Mouse (Mus musculus) megakaryocyte, adult 5-6 weeks (primary cell): ENCODE results near the gene Slc9a7. TPM values are rescaled to one million over a fixed set of nuclear protein-coding genes. Genes with fewer than 3 reads are reported as not detected.

Experiments used
- ATAC-seq: 2 replicates; pipeline ENCODE4 v1.8.0; 2016; ENCODE audit warnings: mild to moderate bottlenecking, inconsistent platforms; ENCODE audit not compliant: poor library complexity, severe bottlenecking
- total RNA-seq, 2 experiments: library from RNA; stranded (forward) in 1 of 2; stranded (reverse) in 1 of 2; fragments of 153-499, 151-499 nt in 1 of 2; fragments of 221-1000, 200-1000 nt in 1 of 2; gene quantifications; 2 replicates each; pipeline versions ENCODE4 v1.2.3 to v1.2.4; 2015 to 2017

The Slc9a7 gene
- total RNA-seq, 2 experiments from 2014 or later, result 7.3 to 10.0 TPM

DNA sequence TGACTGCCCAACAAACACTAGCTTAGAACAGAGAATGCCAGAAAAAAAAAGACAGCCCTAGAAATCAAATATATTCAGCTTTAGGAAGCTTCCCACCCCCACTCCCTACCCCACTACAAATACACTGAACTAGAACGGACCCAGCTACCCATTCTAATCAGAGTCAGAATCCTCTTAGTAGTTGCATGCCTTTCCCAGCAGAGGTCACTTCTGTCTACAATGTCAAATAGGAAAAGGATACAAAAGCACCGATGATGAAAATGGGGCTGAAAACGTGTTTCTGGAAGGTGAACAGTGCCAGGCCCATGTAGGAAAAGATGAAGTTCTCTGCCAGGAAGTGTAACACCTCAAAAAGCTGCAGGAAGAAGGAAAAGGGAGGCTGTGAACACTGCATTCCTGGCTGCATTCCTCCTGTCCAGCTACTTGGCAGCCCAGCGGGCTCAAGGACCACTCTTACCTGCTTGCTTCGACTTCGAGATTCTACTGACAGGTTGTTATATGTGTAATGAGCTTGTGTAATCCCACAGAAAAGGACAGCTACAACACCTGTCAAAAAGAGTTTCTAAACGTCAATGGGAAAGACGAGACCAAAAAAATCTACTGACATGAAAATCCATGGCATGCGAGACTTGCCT lies 129.8 kb downstream of the Slc9a7 start:
- ATAC-seq, result no peak

- ATAC-seq, result no peak
These were observed 131.3 kb downstream of the Slc9a7 start for GRCm38 (mm10) chrX:20160301-20160700.

DNA sequence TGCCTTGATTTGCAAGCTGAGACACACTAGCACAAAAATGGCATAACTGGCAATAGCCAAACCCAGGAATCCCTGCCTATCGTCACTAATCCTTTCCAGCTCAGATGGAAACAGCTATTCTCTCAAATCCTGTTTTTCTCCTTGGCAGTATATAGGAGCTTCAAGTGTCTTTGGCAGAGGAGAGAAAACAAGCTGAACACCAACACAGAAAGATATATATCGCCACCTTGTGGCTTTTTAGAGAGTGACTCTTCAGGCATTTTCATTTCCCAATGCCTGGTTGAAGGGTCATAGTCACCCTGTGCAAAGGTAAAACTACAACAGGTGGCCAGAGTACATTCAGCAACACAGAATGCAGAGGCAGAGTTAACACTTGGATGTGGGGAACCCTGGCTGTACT lies 134.1 kb downstream of the Slc9a7 start:
- no peak for ATAC-seq

GRCm38 (mm10) chrX:20129466-20129865 lies 162.1 kb downstream of the Slc9a7 start:
- no peak for ATAC-seq

- no peak for ATAC-seq
These were observed 162.7 kb downstream of the Slc9a7 start for GRCm38 (mm10) chrX:20128951-20129350.

- no peak for ATAC-seq
These were observed 166.1 kb downstream of the Slc9a7 start for GRCm38 (mm10) chrX:20125481-20125880.

GRCm38 (mm10) chrX:20117717-20118116 lies 173.9 kb downstream of the Slc9a7 start:
- ATAC-seq, result peak; percentile 82

DNA sequence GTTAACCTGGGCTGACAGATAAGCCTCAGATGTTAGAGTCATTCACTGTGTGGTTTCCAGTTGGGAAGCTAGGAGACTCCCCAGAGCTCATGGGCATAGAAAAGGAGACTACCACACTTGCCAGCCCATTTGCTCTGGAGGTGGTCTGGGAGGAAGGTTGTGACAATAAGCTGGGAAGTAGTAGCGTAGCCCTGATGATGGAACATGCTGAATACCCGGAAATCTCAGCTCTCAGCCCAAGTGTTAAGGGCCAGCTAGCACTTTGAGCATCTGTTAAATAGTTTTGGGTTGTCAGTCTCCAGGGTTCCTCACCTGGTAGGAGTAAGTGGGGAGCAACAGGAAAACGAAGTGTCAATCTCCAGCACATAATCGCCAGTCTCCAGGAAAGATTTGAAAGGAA lies 221.4 kb downstream of the Slc9a7 start:
- ATAC-seq, result no peak

GRCm38 (mm10) chrX:20066636-20067035 lies 225.0 kb downstream of the Slc9a7 start:
- no peak for ATAC-seq

DNA sequence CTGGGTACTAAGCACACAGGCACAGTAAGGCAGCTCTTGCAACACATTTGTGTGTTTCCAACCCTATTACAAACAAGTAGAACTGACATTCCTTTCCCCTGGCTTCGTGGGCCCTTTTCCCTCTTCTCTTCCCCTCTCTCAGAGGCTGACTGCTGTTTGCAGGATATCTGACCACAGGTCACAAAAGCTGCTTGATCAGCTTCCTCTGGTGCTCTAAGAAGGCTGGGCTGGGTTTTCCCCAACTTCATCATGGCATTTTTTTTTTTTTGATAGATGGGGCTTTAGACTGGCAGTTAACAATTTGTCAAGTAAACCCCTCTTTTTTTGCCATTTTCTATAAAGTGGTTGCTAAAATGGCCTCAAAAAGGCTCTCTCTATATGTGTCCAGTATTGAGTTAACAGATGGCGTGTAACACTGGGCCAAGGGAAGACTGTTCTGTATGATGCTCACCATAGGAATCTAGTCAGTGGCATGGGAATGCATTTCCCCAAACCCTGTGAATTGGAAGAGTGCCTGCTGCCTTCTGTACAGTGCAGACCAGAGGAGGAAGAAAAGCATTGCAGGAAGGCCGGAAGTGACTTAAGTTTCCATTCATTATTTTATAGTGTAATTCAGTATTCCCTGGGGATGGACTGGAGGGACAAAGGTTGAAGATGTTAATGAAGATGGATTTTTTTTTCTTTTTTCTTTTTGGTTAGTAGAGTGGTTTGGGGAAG lies 229.7 kb downstream of the Slc9a7 start:
- no peak for ATAC-seq

DNA sequence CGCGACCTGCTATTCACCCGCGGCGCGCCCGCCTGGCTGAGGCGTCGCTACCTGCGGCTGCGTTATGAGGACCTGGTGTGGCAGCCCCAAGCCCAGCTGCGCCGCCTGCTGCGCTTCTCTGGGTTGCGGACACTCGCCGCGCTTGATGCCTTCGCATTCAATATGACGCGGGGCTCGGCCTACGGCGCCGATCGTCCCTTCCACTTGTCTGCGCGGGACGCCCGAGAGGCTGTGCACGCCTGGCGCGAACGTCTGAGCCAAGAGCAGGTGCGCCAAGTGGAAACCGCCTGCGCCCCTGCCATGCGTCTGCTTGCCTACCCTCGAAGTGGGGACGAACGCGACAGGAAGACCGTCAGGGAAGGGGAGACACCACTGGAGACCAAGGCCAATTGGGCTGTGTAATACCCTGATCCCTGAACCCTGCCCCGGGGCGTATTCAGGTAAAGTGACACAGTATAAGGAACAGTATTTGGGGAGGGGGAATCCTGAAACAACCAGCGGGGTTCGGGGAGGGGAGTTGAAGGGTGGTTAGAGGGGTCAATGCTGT lies 230.8 kb downstream of the Slc9a7 start:
- ATAC-seq, result no peak

GRCm38 (mm10) chrX:20060096-20060768 lies 231.4 kb downstream of the Slc9a7 start:
- ATAC-seq, result no peak

- peak; percentile 97 for ATAC-seq
These were observed 232.1 kb downstream of the Slc9a7 start, which contains the start of gene Chst7 for GRCm38 (mm10) chrX:20059381-20059971. Gene Chst7 (plus strand): TSS chrX:20059560.

Other genes with a start within 250 kb of the Slc9a7 start
- not detected in 2 replicates for gene Chst7, start 232.2 kb downstream of the Slc9a7 start, total RNA-seq (2015)
- gene Chst7, start 232.2 kb downstream of the Slc9a7 start, total RNA-seq (2017), result not detected in 2 replicates
- gene Rp2, start 72.7 kb upstream of the Slc9a7 start, total RNA-seq (2015), result 105 and 123 TPM in 2 replicates
- gene Rp2, start 72.7 kb upstream of the Slc9a7 start, total RNA-seq (2017), result 110 and 116 TPM in 2 replicates
- 3.2 and 4.8 TPM in 2 replicates for gene Jade3, start 133.9 kb upstream of the Slc9a7 start, total RNA-seq (2015)
- 4.3 and 6.7 TPM in 2 replicates for gene Jade3, start 133.9 kb upstream of the Slc9a7 start, total RNA-seq (2017)